Mouse (Mus musculus) forebrain, postnatal 0 days (tissue): ENCODE measurements around the gene Kctd21. TPM values are rescaled to one million over a fixed set of nuclear protein-coding genes. Genes with fewer than 3 reads are reported as not detected.
A peak's percentile ranks its signal among the peaks of the same experiment; 100 is the strongest.

Experiments used
- ATAC-seq: fragments of 200-750 bp; cut with Nextera tagmentation; 2 replicates; pipeline ENCODE4 v1.8.0; 2017; ENCODE audit warnings: mild to moderate bottlenecking, moderate library complexity
- DNase-seq: peaks from one replicate; pipeline ENCODE4 v3.0.0-alpha.2; 2015
- H3K27ac ChIP-seq: fragments of 300-500 bp; sonication (generic); 2 replicates; pipeline ENCODE4 v1.5.1; 2014; ENCODE audit warnings: low read depth, mild to moderate bottlenecking, antibody characterized with exemption, low read length, moderate library complexity, mixed read lengths
- H3K27me3 ChIP-seq: fragments of 300-500 bp; sonication (generic); 2 replicates; pipeline ENCODE4 v1.6.1; 2014; ENCODE audit warnings: mild to moderate bottlenecking, low read length, mixed read lengths; ENCODE audit not compliant: insufficient read depth
- H3K36me3 ChIP-seq: fragments of 300-500 bp; sonication (generic); 2 replicates; pipeline ENCODE4 v1.6.1; 2014; ENCODE audit warnings: mild to moderate bottlenecking, moderate library complexity; ENCODE audit not compliant: insufficient read depth
- H3K4me1 ChIP-seq: fragments of 300-500 bp; sonication (generic); 2 replicates; pipeline ENCODE4 v1.6.1; 2014; ENCODE audit warnings: antibody characterized with exemption; ENCODE audit not compliant: insufficient read depth
- H3K4me2 ChIP-seq: fragments of 300-500 bp; sonication (generic); 2 replicates; pipeline ENCODE4 v1.6.1; 2014; ENCODE audit warnings: low read depth, mild to moderate bottlenecking, moderate library complexity
- H3K4me3 ChIP-seq: fragments of 300-500 bp; sonication (generic); 2 replicates; pipeline ENCODE4 v1.5.1; 2014; ENCODE audit warnings: low read depth, low read length, mixed read lengths
- H3K9ac ChIP-seq: fragments of 300-500 bp; sonication (generic); 2 replicates; pipeline ENCODE4 v1.6.1; 2014; ENCODE audit warnings: mild to moderate bottlenecking
- H3K9me3 ChIP-seq: fragments of 300-500 bp; sonication (generic); 2 replicates; pipeline ENCODE4 v1.6.1; 2016; ENCODE audit warnings: low read length
- CTCF ChIP-seq: sonication (generic); IDR thresholded peaks from 2 replicates; pipeline ENCODE4 v1.5.1; 2016; ENCODE audit warnings: antibody characterized with exemption, control low read depth, low read depth
- WGBS: fragments of 180-500 bp; shearing (Covaris S2); extraction: QIAGEN DNeasy Blood & Tissue Kit; methylation state at CpG from one replicate; pipeline ENCODE4 v1.1.7; 2014; 5-methylcytosine and 5-hydroxymethylcytosine counted together
- polyA plus RNA-seq: library from polyadenylated mRNA; unstranded; fragments of >200 nt; fragmentation: Nextera tagmentation; extraction: Ambion mirVana; gene quantifications from 2 replicates; pipeline ENCODE4 v1.2.1, GENCODE M21; 2015
- total RNA-seq: library from RNA; depleted of rRNA; stranded (reverse); fragments of >200 nt; gene quantifications from 2 replicates; pipeline ENCODE4 v1.2.3, GENCODE M21; 2014; rRNA removed

Kctd21 gene
- total RNA-seq: 3.9 and 4.9 TPM in 2 replicates
- 2.4 and 3.1 TPM in 2 replicates for polyA plus RNA-seq

DNA sequence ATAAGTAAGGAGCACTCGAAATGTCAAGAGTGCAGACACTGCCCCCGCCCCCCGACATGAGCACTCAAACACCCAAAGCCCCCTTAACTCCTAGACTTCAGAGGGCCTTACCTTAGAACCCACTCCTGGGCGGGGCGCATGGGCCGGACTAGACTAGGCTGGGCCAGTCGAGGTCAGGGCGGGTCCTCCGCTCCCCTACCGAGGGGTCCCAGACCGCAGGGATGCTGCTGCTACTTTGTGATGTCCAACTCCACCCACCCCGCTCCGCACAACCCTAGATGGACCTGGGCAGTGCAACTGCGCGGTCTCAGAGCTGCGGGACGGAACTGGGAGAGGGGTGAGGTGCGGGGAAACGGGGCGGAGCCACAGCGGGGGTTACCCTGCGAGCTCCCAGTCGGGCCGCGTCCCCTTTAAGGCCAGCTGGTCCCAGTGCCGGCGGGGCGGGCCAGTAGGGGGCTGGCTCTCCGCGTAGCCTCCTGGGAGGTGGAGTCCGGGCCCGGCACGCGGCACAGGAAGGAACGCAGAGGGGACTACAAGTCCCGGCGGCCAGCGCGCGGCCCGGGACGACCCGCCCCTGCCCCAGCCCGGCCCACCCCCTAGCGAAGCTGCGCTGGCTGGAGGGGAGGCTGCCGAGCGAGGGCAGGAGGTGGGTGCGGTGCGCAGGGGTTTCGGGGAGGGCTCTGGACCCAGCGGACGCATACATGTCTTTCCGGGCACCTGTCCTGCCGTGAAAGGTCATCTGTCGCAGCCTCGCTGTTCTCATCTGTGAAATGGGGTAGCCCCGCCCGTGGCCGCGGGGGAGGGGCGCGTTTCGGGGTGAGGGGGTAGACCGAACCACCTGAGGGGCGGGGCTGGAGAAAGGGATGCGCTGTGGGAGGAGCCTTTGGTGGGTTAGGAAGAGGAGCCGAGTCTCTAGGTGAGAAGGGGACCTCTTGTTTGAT, at the start of gene Kctd21, which contains the start of gene Usp35:
TSS of gene Kctd21 (plus strand) at position 602 of the 941 bp plus-strand sequence.
TSS of gene Usp35 (minus strand) at position 295 of the 941 bp plus-strand sequence.
- 4% methylated on average over 57 of the region's 68 CpGs for WGBS
- H3K27ac ChIP-seq: peak within 1 kb of the TSS; percentile 67; the same call in 1 of the 2 replicates
- no peaks in the 10 kb centered on the region for H3K27me3 ChIP-seq
- peak; percentile 99 for ATAC-seq
- H3K4me3 ChIP-seq: peak within 1 kb of the TSS; percentile 91
- no peaks in the 10 kb centered on the region for H3K36me3 ChIP-seq
- TF ChIP-seq CTCF: peak; percentile 57
- H3K9me3 ChIP-seq: no peaks in the 10 kb centered on the region
- peak within 1 kb of the TSS; percentile 76 for H3K9ac ChIP-seq
- peak; percentile 97 for DNase-seq
- peak within 1 kb of the TSS; percentile 80 for H3K4me2 ChIP-seq
- H3K4me1 ChIP-seq: peaks cover 14% of the 10 kb centered on the region

DNA sequence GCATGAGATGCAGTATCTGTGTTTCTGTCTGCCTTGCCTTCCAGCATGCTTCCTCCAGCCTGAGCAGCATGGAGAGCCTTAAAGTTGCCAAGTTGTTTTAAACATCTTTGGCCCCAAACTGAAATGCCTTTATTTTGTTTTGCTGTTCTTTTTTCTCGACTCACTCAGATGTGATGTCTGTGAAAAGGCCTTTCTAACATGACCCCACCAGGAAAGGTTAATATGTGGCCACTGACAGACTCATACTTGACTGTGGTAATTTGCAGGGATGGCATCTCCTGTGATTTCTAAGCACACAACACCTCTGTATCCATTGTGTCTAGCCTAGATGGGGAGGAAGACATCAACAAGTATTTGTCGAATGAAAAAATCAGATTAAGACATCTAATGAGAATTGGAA, 35.1 kb upstream of the Kctd21 start:
- H3K27me3 ChIP-seq: no peaks in the 10 kb centered on the region
- peaks cover 17% of the 10 kb centered on the region; the same call in 1 of the 2 replicates for H3K36me3 ChIP-seq
- TF ChIP-seq CTCF: no peak
- H3K9ac ChIP-seq: no peak overlapping the region
- H3K9me3 ChIP-seq: no peaks in the 10 kb centered on the region
- ATAC-seq (no peak), DNase-seq (no peak)
- H3K27ac ChIP-seq: no peak overlapping the region
- no peak overlapping the region for H3K4me3 ChIP-seq
- no peak overlapping the region for H3K4me2 ChIP-seq
- WGBS: 49% methylated on average over 2 of the region's 2 CpGs
- no peaks in the 10 kb centered on the region for H3K4me1 ChIP-seq

- Histone ChIP-seq H3K4me2 (no peak overlapping the region), H3K36me3 (peaks cover 22% of the 10 kb centered on the region; the same call in 1 of the 2 replicates), H3K27ac (no peak overlapping the region), H3K9ac (no peak overlapping the region), H3K4me1 (no peaks in the 10 kb centered on the region), H3K9me3 (no peaks in the 10 kb centered on the region), H3K27me3 (no peaks in the 10 kb centered on the region), H3K4me3 (no peak overlapping the region)
- TF ChIP-seq CTCF: peak; percentile 94
- peak; percentile 54; the same call in 1 of the 2 replicates for ATAC-seq
- peak; percentile 83 for DNase-seq
- WGBS: 0% methylated on average over 2 of the region's 2 CpGs
Observed at GRCm38 (mm10) chr7:97297466-97297865, 34.7 kb upstream of the Kctd21 start.

GRCm38 (mm10) chr7:97298279-97298678, 33.8 kb upstream of the Kctd21 start:
- 90% methylated on average over 2 of the region's 2 CpGs for WGBS
- Histone ChIP-seq H3K4me3 (no peak overlapping the region), H3K36me3 (peaks cover 30% of the 10 kb centered on the region; the same call in 1 of the 2 replicates), H3K4me2 (no peak overlapping the region), H3K4me1 (no peaks in the 10 kb centered on the region), H3K9me3 (no peaks in the 10 kb centered on the region), H3K27ac (no peak overlapping the region), H3K9ac (no peak overlapping the region), H3K27me3 (no peaks in the 10 kb centered on the region)
- no peak for TF ChIP-seq CTCF
- no peak for DNase-seq
- ATAC-seq: no peak

- no peak overlapping the region for H3K9ac ChIP-seq
- peaks cover 36% of the 10 kb centered on the region for H3K36me3 ChIP-seq
- no peak overlapping the region for H3K4me2 ChIP-seq
- 82% methylated on average over 6 of the region's 6 CpGs for WGBS
- H3K4me1 ChIP-seq: no peaks in the 10 kb centered on the region
- TF ChIP-seq CTCF: no peak
- H3K9me3 ChIP-seq: no peaks in the 10 kb centered on the region
- DNase-seq (no peak), ATAC-seq (no peak)
- no peak overlapping the region for H3K4me3 ChIP-seq
- no peaks in the 10 kb centered on the region for H3K27me3 ChIP-seq
- no peak overlapping the region for H3K27ac ChIP-seq
Observed at GRCm38 (mm10) chr7:97298943-97299342, 33.2 kb upstream of the Kctd21 start.

- H3K27ac ChIP-seq: no peak overlapping the region
- WGBS: 86% methylated on average over 2 of the region's 2 CpGs
- no peaks in the 10 kb centered on the region for H3K27me3 ChIP-seq
- no peak overlapping the region for H3K9ac ChIP-seq
- H3K4me1 ChIP-seq: no peaks in the 10 kb centered on the region
- no peak for TF ChIP-seq CTCF
- H3K4me2 ChIP-seq: no peak overlapping the region
- no peaks in the 10 kb centered on the region for H3K9me3 ChIP-seq
- peaks cover 54% of the 10 kb centered on the region for H3K36me3 ChIP-seq
- H3K4me3 ChIP-seq: no peak overlapping the region
- no peak for DNase-seq
- ATAC-seq: no peak
Observed at GRCm38 (mm10) chr7:97300914-97301313, 31.2 kb upstream of the Kctd21 start.

GRCm38 (mm10) chr7:97301321-97301720, 30.8 kb upstream of the Kctd21 start:
- no peak for TF ChIP-seq CTCF
- Histone ChIP-seq H3K9me3 (no peaks in the 10 kb centered on the region), H3K4me1 (no peaks in the 10 kb centered on the region), H3K9ac (no peak overlapping the region), H3K27me3 (no peaks in the 10 kb centered on the region), H3K4me2 (no peak overlapping the region), H3K4me3 (no peak overlapping the region), H3K36me3 (peaks cover 57% of the 10 kb centered on the region), H3K27ac (no peak overlapping the region)
- ATAC-seq: no peak
- 85% methylated on average over 8 of the region's 8 CpGs for WGBS
- DNase-seq: no peak
